Mouse (Mus musculus) thymus, adult 2 months (tissue): ENCODE data around the gene Alkbh4. TPM values are rescaled to one million over a fixed set of nuclear protein-coding genes. Genes with fewer than 3 reads are reported as not detected.

Source experiments
- DNase-seq: peaks from one replicate; pipeline ENCODE4 v3.0.0; 2021
- H3K27ac ChIP-seq: fragments of 200-500 bp; 2 replicates; pipeline ENCODE4 v1.5.1; 2012; ENCODE audit warnings: low read length, control low read depth; ENCODE audit not compliant: control insufficient read depth, insufficient read depth
- H3K27me3 ChIP-seq: fragments of 200-500 bp; 2 replicates; pipeline ENCODE4 v1.6.1; 2012; ENCODE audit warnings: mild to moderate bottlenecking, low read length, moderate library complexity, mixed read lengths; ENCODE audit not compliant: control insufficient read depth, insufficient read depth
- H3K36me3 ChIP-seq: fragments of 200-500 bp; 2 replicates; pipeline ENCODE4 v1.6.1; 2012; ENCODE audit warnings: mild to moderate bottlenecking, low read length, moderate library complexity; ENCODE audit not compliant: control insufficient read depth, insufficient read depth
- H3K4me1 ChIP-seq: fragments of 200-500 bp; replicated peaks from 2 replicates; pipeline ENCODE4 v1.6.1; 2012; ENCODE audit warnings: low read length; ENCODE audit not compliant: control insufficient read depth, insufficient read depth
- H3K4me3 ChIP-seq: fragments of 200-500 bp; 2 replicates; pipeline ENCODE4 v1.5.1; 2012; ENCODE audit warnings: mild to moderate bottlenecking, low read length, control low read depth, moderate library complexity; ENCODE audit not compliant: control insufficient read depth, insufficient read depth
- CTCF ChIP-seq: fragments of 200-500 bp; IDR thresholded peaks from 2 replicates; pipeline ENCODE4 v1.5.1; 2012; ENCODE audit warnings: mild to moderate bottlenecking, control low read depth, low read length, moderate library complexity, borderline replicate concordance; ENCODE audit not compliant: control insufficient read depth, poor library complexity, insufficient read depth; ENCODE audit errors: extremely low read depth
- POLR2A ChIP-seq: fragments of 200-500 bp; IDR thresholded peaks from 2 replicates; pipeline ENCODE4 v1.6.1; 2012; ENCODE audit warnings: mild to moderate bottlenecking, low read length, control low read depth, moderate library complexity; ENCODE audit not compliant: control insufficient read depth, poor library complexity, insufficient read depth; ENCODE audit errors: extremely low read depth
- WGBS: fragments of 180-500 bp; shearing (Covaris S2); methylation state at CpG from one replicate; pipeline ENCODE4 v1.1.7; 2018; 5-methylcytosine and 5-hydroxymethylcytosine counted together
- polyA plus RNA-seq: library from polyadenylated mRNA; depleted of rRNA; stranded (reverse); fragments of >200 nt; gene quantifications from 2 replicates; pipeline ENCODE4 v1.2.3, GENCODE M21; 2012; rRNA removed

Alkbh4 gene
- polyA plus RNA-seq = 54.2 and 55.2 TPM in 2 replicates

- peak; percentile 97 for DNase-seq
- H3K27ac ChIP-seq = peak within 1 kb of the TSS; percentile 78
- no peaks in the 10 kb centered on the region for H3K27me3 ChIP-seq
- peak within 1 kb of the TSS; percentile 96 for H3K4me3 ChIP-seq
- TF ChIP-seq POLR2A (peak; percentile 69; the same call in 1 of the 2 replicates), CTCF (peak; percentile 56; the same call in 1 of the 2 replicates)
- peaks cover 19% of the 10 kb centered on the region for H3K36me3 ChIP-seq
- peaks cover 19% of the 10 kb centered on the region for H3K4me1 ChIP-seq
- under 1% methylated on average over 60 of the region's 60 CpGs for WGBS
Measured at GRCm38 (mm10) chr5:136135571-136136291, at the start of gene Alkbh4, which contains the start of gene Lrwd1. Gene Alkbh4 (plus strand): TSS chr5:136136146. Gene Lrwd1 (minus strand): TSS chr5:136136074.

GRCm38 (mm10) chr5:136086290-136086689, 49.7 kb upstream of the Alkbh4 start:
- Histone ChIP-seq H3K36me3 (no peaks in the 10 kb centered on the region), H3K4me1 (peaks cover 43% of the 10 kb centered on the region), H3K27me3 (no peaks in the 10 kb centered on the region), H3K27ac (no peak overlapping the region), H3K4me3 (no peak overlapping the region)
- 82% methylated on average over 8 of the region's 8 CpGs for WGBS
- TF ChIP-seq CTCF (no peak), POLR2A (no peak)
- DNase-seq = no peak

GRCm38 (mm10) chr5:136088821-136089575, 46.9 kb upstream of the Alkbh4 start:
- Histone ChIP-seq H3K4me3 (no peak overlapping the region), H3K36me3 (no peaks in the 10 kb centered on the region), H3K27me3 (no peaks in the 10 kb centered on the region), H3K4me1 (peaks cover 49% of the 10 kb centered on the region), H3K27ac (no peak overlapping the region)
- WGBS = 82% methylated on average over 14 of the region's 14 CpGs
- no peak for DNase-seq
- TF ChIP-seq POLR2A (no peak), CTCF (no peak)

GRCm38 (mm10) chr5:136091927-136092326, 44.0 kb upstream of the Alkbh4 start:
- Histone ChIP-seq H3K27me3 (no peaks in the 10 kb centered on the region), H3K36me3 (no peaks in the 10 kb centered on the region), H3K4me1 (peaks cover 19% of the 10 kb centered on the region), H3K27ac (peak overlapping the region; percentile 56; the same call in 1 of the 2 replicates), H3K4me3 (no peak overlapping the region)
- WGBS = 12% methylated on average over 5 of the region's 5 CpGs
- TF ChIP-seq POLR2A = no peak
- TF ChIP-seq CTCF = no peak
- peak; percentile 48 for DNase-seq

- Histone ChIP-seq H3K4me1 (peaks cover 25% of the 10 kb centered on the region), H3K27ac (no peak overlapping the region), H3K27me3 (no peaks in the 10 kb centered on the region), H3K4me3 (no peak overlapping the region), H3K36me3 (no peaks in the 10 kb centered on the region)
- no peak for DNase-seq
- WGBS = 37% methylated on average over 8 of the region's 8 CpGs
- no peak for TF ChIP-seq CTCF
- no peak for TF ChIP-seq POLR2A
Measured at GRCm38 (mm10) chr5:136094249-136095010, 41.5 kb upstream of the Alkbh4 start.

GRCm38 (mm10) chr5:136095089-136095488, 40.9 kb upstream of the Alkbh4 start:
- 78% methylated on average over 7 of the region's 7 CpGs for WGBS
- Histone ChIP-seq H3K27me3 (no peaks in the 10 kb centered on the region), H3K36me3 (no peaks in the 10 kb centered on the region), H3K4me1 (peaks cover 25% of the 10 kb centered on the region), H3K4me3 (no peak overlapping the region), H3K27ac (no peak overlapping the region)
- DNase-seq = no peak
- TF ChIP-seq CTCF (no peak), POLR2A (no peak)
